ENCODE assay signal across 26 mouse cellular contexts in genomic region chr15:98070376-98070775, GRCm38 (mm10). TPM values are rescaled to one million over a fixed set of nuclear protein-coding genes. Genes with fewer than 3 reads are reported as not detected.
DNase-seq lines count a peak whose midpoint lies in the region; ATAC-seq lines count a peak whose summit lies in the region.
"Had no signal": no experiment of that assay in that cellular context is flagged by ENCODE, and none has a peak within 500 bp of the region (broad histone marks: within the 10 kb centered on the region; RNA-seq: fewer than 3 reads in every experiment).

No protein-coding gene starts in this region.

- no peaks in the 10 kb centered on the region for H3K27me3 ChIP-seq in heart, embryonic 10.5 days (ENCODE audit: insufficient read depth, poor library complexity, severe bottlenecking)
- H3K27me3 ChIP-seq: CH12.LX; embryonic facial prominence, embryonic 13.5 days; embryonic facial prominence, embryonic 15.5 days; forebrain, embryonic 13.5 days; forebrain, embryonic 15.5 days; Patski had no signal

- H3K27ac ChIP-seq in heart, embryonic 10.5 days, result no peak overlapping the region
- H3K27ac ChIP-seq: embryonic facial prominence, embryonic 13.5 days; embryonic facial prominence, embryonic 15.5 days; forebrain, embryonic 13.5 days; forebrain, embryonic 15.5 days had no signal

- no peaks in the 10 kb centered on the region for H3K9me3 ChIP-seq in heart, embryonic 10.5 days
- H3K9me3 ChIP-seq: embryonic facial prominence, embryonic 13.5 days; embryonic facial prominence, embryonic 15.5 days; forebrain, embryonic 13.5 days; forebrain, embryonic 15.5 days; G1E had no signal

- H3K36me3 ChIP-seq in heart, embryonic 10.5 days, result peaks cover 80% of the 10 kb centered on the region

- ATAC-seq in frontal cortex, adult (ENCODE audit: low TSS enrichment), result peak; percentile 47
- ATAC-seq: activated CD4-positive, CD25-positive, alpha-beta regulatory T cell, adult 4 months; CD4-positive, CD25-positive, alpha-beta regulatory T cell, adult 4 months; forebrain, embryonic 13.5 days; forebrain, embryonic 15.5 days; forebrain, postnatal 0 days; Patski had no signal

- WGBS in heart, embryonic 10.5 days, result 86% methylated on average over 3 of the region's 3 CpGs

- no peak for DNase-seq in frontal cortex, postnatal 25 days (ENCODE audit: low spot score in 2 of 2)
- DNase-seq in heart, embryonic 10.5 days (ENCODE audit: low spot score), result peak; percentile 68
- no peak for DNase-seq in heart, adult 8-10 months (ENCODE audit: low spot score)
- DNase-seq in brain, adult 2 months (ENCODE audit: low read depth, low spot score), result peak; percentile 45
- DNase-seq in gastrocnemius, adult 18-20 months (ENCODE audit: low spot score), result no peak
- DNase-seq: adrenal gland, adult 8-10 months; adrenal gland, postnatal 14 days; adrenal gland, postnatal 36 days; B cell, adult 2 months; cerebellum, adult 11 months; cerebellum, adult 8-10 months; cerebellum, adult 9-11 months; cerebellum, postnatal 36 days; embryo, embryonic 11 days; forebrain, postnatal 0 days had no signal

- H3K4me1 ChIP-seq in heart, embryonic 10.5 days, result peaks cover 10% of the 10 kb centered on the region; the same call in 1 of the 2 replicates
- H3K4me1 ChIP-seq: embryonic facial prominence, embryonic 13.5 days; embryonic facial prominence, embryonic 15.5 days; forebrain, embryonic 13.5 days; forebrain, embryonic 15.5 days had no signal

- H3K4me3 ChIP-seq in heart, embryonic 10.5 days, result no peak overlapping the region
- H3K4me3 ChIP-seq: embryonic facial prominence, embryonic 13.5 days; embryonic facial prominence, embryonic 15.5 days; erythroblast, embryonic 14.5 days; forebrain, embryonic 13.5 days; forebrain, embryonic 15.5 days had no signal

RNA-seq across cellular contexts. Expression of gene Pfkm, which starts 22.0 kb away (rescaled TPM):
- 47.1 and 67.5 TPM in 2 replicates for polyA plus RNA-seq in heart, embryonic 10.5 days (2016; fragmentation: Nextera tagmentation; extraction: Ambion mirVana)
- 1,000 to 10,000 TPM in 1 of 4 experiments, 100 to 1,000 TPM in 3; 958 to 1,060 (median 998) TPM for total RNA-seq in heart, adult 8-10 months (2022)
- total RNA-seq in gastrocnemius, adult 18-20 months (2021), result 1,000 to 10,000 TPM; 2,870 to 2,899 TPM

RNA-seq across cellular contexts. Expression of gene Senp1, which starts 23.2 kb away (rescaled TPM):
- polyA plus RNA-seq in heart, embryonic 10.5 days (2016; fragmentation: Nextera tagmentation; extraction: Ambion mirVana), result 26.8 and 30.5 TPM in 2 replicates
- 1 to 10 TPM; 8.4 to 9.5 (median 8.7) TPM for total RNA-seq in heart, adult 8-10 months (2022)
- 1 to 10 TPM; 6.1 to 6.3 TPM for total RNA-seq in gastrocnemius, adult 18-20 months (2021)

Comparison
In these comparisons a context has a peak if more than half of its experiments do, and no peak if none do; other contexts are left out.
1. DNase-seq: peak in heart, embryonic 10.5 days (single experiment) and brain, adult 2 months (single experiment); none in frontal cortex, postnatal 25 days (0 of 2), heart, adult 8-10 months (single experiment) and gastrocnemius, adult 18-20 months (single experiment).